Mouse (Mus musculus) kidney, adult 2 months (tissue): ENCODE measurements around the gene Capn5.

ENCODE experiments used
- CTCF ChIP-seq: fragments of 200-500 bp; conservative IDR thresholded peaks from 2 replicates; pipeline ENCODE4 v1.5.1; 2011; ENCODE audit warnings: low read depth, mild to moderate bottlenecking, control low read depth, low read length, moderate library complexity, mixed read lengths; ENCODE audit not compliant: insufficient read depth, insufficient read length
- POLR2A ChIP-seq: fragments of 200-500 bp; IDR thresholded peaks from one replicate; pipeline ENCODE4 v1.6.1; 2011; ENCODE audit warnings: low read depth, low read length, control low read depth

GRCm38 (mm10) chr7:98195151-98195801, 17.2 kb upstream of the Capn5 start:
- no peak for TF ChIP-seq POLR2A
- no peak for TF ChIP-seq CTCF
